Mouse (Mus musculus): ENCODE data around the gene Grm7. TPM values are rescaled to one million over a fixed set of nuclear protein-coding genes. Genes with fewer than 3 reads are reported as not detected.

The Grm7 gene
- polyA plus RNA-seq, 1 experiment from 2014 or later = 0.44 TPM

DNA sequence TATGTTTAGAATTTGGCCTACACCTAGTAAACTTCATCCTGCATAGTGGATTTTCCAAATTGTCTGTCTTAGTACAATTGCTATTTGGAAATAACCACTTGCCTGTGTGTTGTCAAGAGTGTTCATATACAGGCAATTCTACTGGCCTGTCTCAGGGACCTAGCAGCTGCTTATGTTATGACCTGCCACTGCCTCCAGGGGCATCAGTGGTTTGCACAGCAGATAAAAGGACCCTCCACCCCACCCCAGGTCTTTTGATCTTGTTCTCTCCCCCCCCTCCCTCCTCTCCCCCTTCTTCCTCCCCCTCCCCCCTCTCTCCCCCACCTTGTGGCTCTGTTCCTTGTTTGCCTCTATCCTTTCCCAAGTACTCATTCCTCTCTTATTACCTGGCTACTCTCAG is 403.9 kb downstream of the Grm7 start:
- ATAC-seq (replicated peaks; ENCODE audit: low FRiP score) = no peak
- H3K27ac ChIP-seq (ENCODE audit: low read depth, low read length) = no peak overlapping the region
- no peak overlapping the region for H3K9ac ChIP-seq (ENCODE audit: low read depth, low read length)
- DNase-seq (ENCODE audit: low spot score) = no peak
- no peaks in the 10 kb centered on the region for H3K4me1 ChIP-seq (replicated peaks; ENCODE audit: control insufficient read depth, insufficient read depth, low read length)
- H3K36me3 ChIP-seq (ENCODE audit: control insufficient read depth, insufficient read depth, low read length) = no peaks in the 10 kb centered on the region
- H3K27me3 ChIP-seq (replicated peaks; ENCODE audit: control insufficient read depth, insufficient read depth, low read length) = no peaks in the 10 kb centered on the region
- no peak overlapping the region for H3K4me3 ChIP-seq (ENCODE audit: low read depth, low read length)
- no peak overlapping the region for H3K4me2 ChIP-seq
- no peaks in the 10 kb centered on the region for H3K9me3 ChIP-seq (ENCODE audit: control insufficient read depth, low read length)

DNA sequence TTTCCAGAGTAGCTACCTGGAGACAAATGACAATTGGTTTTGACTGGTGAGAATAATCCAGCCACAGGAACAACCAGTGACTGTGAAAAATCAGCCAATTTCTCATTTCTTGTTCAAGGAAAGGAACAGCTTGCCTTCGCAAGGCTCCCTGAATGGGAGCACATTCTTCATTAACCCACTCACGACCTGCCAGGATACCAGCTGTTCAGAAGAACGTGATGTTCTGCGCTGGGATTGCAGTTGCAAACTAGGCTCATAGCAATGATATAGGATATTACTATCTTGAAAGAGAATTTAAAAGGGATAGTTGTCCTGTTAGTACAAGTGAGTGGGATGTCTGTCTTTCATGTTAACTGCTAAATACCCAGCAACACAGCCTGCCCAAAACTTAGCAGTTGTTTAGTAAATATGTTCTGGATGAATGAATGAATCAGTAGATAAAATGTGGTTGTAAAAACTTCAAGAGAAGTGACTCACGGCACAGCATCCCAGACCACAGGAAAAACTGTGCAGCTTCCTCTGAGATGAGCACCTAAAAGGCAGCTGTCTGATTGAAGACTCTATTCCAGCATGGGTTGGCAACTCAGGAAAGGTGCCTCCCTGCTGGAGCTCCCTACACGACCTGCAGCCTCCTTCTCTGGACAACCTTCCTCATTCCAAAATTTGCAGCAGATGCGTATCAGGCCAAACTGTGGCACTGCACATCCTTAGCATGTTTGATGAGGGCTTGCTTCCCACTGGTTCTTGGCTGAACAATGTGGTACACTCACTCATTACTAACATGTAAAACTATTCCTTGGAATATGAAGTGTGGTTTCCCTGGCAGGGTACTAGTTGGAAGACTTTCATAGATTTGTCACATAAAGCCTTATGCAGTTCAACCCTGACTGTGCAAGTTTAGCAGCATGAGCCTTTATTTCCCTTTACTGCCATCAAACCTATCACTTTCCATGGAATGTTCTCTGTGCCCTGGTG is 408.9 kb downstream of the Grm7 start:
- no peaks in the 10 kb centered on the region for H3K9me3 ChIP-seq (ENCODE audit: control insufficient read depth, low read length)
- H3K27ac ChIP-seq (ENCODE audit: low read depth, low read length) = no peak overlapping the region
- no peak for DNase-seq (ENCODE audit: low spot score)
- no peak for ATAC-seq (replicated peaks; ENCODE audit: low FRiP score)
- no peaks in the 10 kb centered on the region for H3K4me1 ChIP-seq (replicated peaks; ENCODE audit: control insufficient read depth, insufficient read depth, low read length)
- WGBS = 69% methylated on average over 7 of the region's 7 CpGs
- no peak overlapping the region for H3K9ac ChIP-seq (ENCODE audit: low read depth, low read length)
- H3K4me3 ChIP-seq (ENCODE audit: low read depth, low read length) = no peak overlapping the region
- no peaks in the 10 kb centered on the region for H3K36me3 ChIP-seq (ENCODE audit: control insufficient read depth, insufficient read depth, low read length)
- no peak overlapping the region for H3K4me2 ChIP-seq
- no peaks in the 10 kb centered on the region for H3K27me3 ChIP-seq (replicated peaks; ENCODE audit: control insufficient read depth, insufficient read depth, low read length)

DNA sequence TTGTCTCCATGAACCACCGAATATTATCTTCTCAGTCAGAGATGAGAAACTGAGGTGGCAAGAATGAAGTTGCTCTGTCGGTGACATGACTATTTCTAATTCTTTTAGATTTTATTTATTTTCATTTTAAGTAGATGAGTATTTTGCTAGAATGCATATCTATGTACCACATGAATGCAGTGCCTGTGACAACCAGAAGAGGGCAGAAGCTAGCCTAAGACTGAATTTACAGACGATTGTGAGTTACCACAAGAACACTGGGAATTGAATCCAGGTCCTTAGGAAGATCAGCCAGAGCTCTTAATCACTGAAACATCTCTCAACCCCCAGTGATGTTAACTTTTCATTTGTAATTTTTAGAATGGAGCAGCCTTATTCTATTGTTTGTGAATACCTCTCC is 412.4 kb downstream of the Grm7 start:
- DNase-seq (ENCODE audit: low spot score) = no peak
- ATAC-seq (replicated peaks; ENCODE audit: low FRiP score) = no peak
- H3K4me1 ChIP-seq (replicated peaks; ENCODE audit: control insufficient read depth, insufficient read depth, low read length) = no peaks in the 10 kb centered on the region
- H3K9ac ChIP-seq (ENCODE audit: low read depth, low read length) = no peak overlapping the region
- H3K36me3 ChIP-seq (ENCODE audit: control insufficient read depth, insufficient read depth, low read length) = no peaks in the 10 kb centered on the region
- no peak overlapping the region for H3K4me3 ChIP-seq (ENCODE audit: low read depth, low read length)
- 74% methylated on average over 3 of the region's 3 CpGs for WGBS
- H3K4me2 ChIP-seq = no peak overlapping the region
- H3K27me3 ChIP-seq (replicated peaks; ENCODE audit: control insufficient read depth, insufficient read depth, low read length) = no peaks in the 10 kb centered on the region
- H3K27ac ChIP-seq (ENCODE audit: low read depth, low read length) = no peak overlapping the region
- H3K9me3 ChIP-seq (ENCODE audit: control insufficient read depth, low read length) = no peaks in the 10 kb centered on the region

DNA sequence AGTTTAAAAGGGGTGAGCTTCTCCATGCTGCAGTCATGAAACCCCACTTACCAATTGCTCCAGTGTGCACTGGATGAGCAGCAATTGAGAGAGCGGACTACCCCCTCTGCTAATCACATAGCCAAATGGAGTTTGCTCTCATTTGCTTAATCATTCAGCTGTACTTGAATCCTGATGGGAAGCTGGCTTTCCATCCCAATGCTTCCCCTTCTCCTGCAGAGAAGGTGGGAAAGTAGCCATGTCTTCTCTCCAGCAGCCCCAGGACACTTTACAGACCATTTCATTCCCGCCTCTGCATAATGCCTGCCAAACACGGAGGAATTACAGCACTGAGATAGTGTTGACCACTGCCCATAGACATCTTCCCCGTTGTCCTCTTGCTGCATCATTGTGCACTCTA is 414.6 kb downstream of the Grm7 start:
- no peak for DNase-seq (ENCODE audit: low spot score)
- 67% methylated on average over 4 of the region's 4 CpGs for WGBS
- ATAC-seq (replicated peaks; ENCODE audit: low FRiP score) = no peak
- Histone ChIP-seq H3K4me2 (no peak overlapping the region), H3K4me3 (ENCODE audit: low read depth, low read length) (no peak overlapping the region), H3K9ac (ENCODE audit: low read depth, low read length) (no peak overlapping the region), H3K27me3 (replicated peaks; ENCODE audit: control insufficient read depth, insufficient read depth, low read length) (no peaks in the 10 kb centered on the region), H3K9me3 (ENCODE audit: control insufficient read depth, low read length) (no peaks in the 10 kb centered on the region), H3K4me1 (replicated peaks; ENCODE audit: control insufficient read depth, insufficient read depth, low read length) (no peaks in the 10 kb centered on the region), H3K27ac (ENCODE audit: low read depth, low read length) (no peak overlapping the region), H3K36me3 (ENCODE audit: control insufficient read depth, insufficient read depth, low read length) (no peaks in the 10 kb centered on the region)

DNA sequence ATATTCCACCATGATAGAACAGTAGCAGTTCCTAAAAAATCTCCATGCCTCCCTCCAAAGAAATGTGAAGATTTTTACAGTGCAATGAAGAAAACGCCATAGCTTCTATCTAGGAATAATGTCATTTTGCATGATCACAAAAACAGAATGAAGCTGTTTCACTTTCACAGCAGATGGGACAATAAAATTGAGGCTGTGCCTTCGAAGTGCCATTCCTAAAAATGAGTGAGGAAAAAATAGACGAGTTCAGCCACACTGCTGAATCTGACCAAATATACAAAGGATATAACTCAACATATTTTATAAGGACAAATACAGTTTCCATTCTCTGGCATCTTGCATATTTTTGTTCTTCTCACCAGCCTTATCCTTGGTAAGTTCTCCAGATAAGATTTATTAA is 439.2 kb downstream of the Grm7 start:
- H3K36me3 ChIP-seq (ENCODE audit: control insufficient read depth, insufficient read depth, low read length) = no peaks in the 10 kb centered on the region
- no peaks in the 10 kb centered on the region for H3K4me1 ChIP-seq (replicated peaks; ENCODE audit: control insufficient read depth, insufficient read depth, low read length)
- DNase-seq (ENCODE audit: low spot score) (no peak), ATAC-seq (replicated peaks; ENCODE audit: low FRiP score) (no peak)
- H3K4me3 ChIP-seq (ENCODE audit: low read depth, low read length) = no peak overlapping the region
- H3K9me3 ChIP-seq (ENCODE audit: control insufficient read depth, low read length) = no peaks in the 10 kb centered on the region
- H3K9ac ChIP-seq (ENCODE audit: low read depth, low read length) = no peak overlapping the region
- no peaks in the 10 kb centered on the region for H3K27me3 ChIP-seq (replicated peaks; ENCODE audit: control insufficient read depth, insufficient read depth, low read length)
- no peak overlapping the region for H3K4me2 ChIP-seq
- H3K27ac ChIP-seq (ENCODE audit: low read depth, low read length) = no peak overlapping the region
- 75% methylated on average over 3 of the region's 3 CpGs for WGBS

- Histone ChIP-seq H3K9me3 (ENCODE audit: control insufficient read depth, low read length) (no peaks in the 10 kb centered on the region), H3K4me3 (ENCODE audit: low read depth, low read length) (no peak overlapping the region)
- no peak for ATAC-seq (replicated peaks; ENCODE audit: low FRiP score)
Observed at GRCm38 (mm10) chr6:111094818-111095217, 449.4 kb downstream of the Grm7 start.

DNA sequence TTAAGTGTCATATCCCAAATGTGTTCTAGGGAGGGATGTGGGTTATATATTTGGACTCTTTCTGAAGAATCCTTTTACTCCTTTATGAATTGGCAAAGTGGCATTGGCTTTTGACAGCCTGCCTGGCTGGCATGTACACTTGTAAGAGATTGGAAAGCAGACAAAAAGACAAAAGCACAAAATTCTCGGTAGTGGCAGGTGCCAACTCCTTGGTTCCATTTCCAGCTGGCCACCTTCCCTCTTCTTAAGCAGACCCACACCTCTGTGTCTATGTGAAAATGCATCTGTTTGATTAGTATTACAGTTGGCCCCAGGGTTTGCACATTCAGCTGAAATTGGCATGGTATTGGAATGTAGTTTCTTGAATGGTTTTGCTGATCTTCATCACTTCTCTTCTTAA is 460.1 kb downstream of the Grm7 start:
- no peak overlapping the region for H3K27ac ChIP-seq (ENCODE audit: low read depth, low read length)
- no peaks in the 10 kb centered on the region for H3K9me3 ChIP-seq (ENCODE audit: control insufficient read depth, low read length)
- 64% methylated on average over 1 of the region's 1 CpGs for WGBS
- H3K4me1 ChIP-seq (replicated peaks; ENCODE audit: control insufficient read depth, insufficient read depth, low read length) = no peaks in the 10 kb centered on the region
- H3K4me3 ChIP-seq (ENCODE audit: low read depth, low read length) = no peak overlapping the region
- ATAC-seq (replicated peaks; ENCODE audit: low FRiP score) (no peak), DNase-seq (ENCODE audit: low spot score) (no peak)
- no peak overlapping the region for H3K4me2 ChIP-seq
- no peaks in the 10 kb centered on the region for H3K36me3 ChIP-seq (ENCODE audit: control insufficient read depth, insufficient read depth, low read length)
- no peaks in the 10 kb centered on the region for H3K27me3 ChIP-seq (replicated peaks; ENCODE audit: control insufficient read depth, insufficient read depth, low read length)
- H3K9ac ChIP-seq (ENCODE audit: low read depth, low read length) = no peak overlapping the region

More at GRCm38 (mm10) chr6:111094818-111095217, 449.4 kb downstream of the Grm7 start:
- H3K4me2 ChIP-seq = no peak overlapping the region
- WGBS = 77% methylated on average over 1 of the region's 1 CpGs
- no peak for DNase-seq (ENCODE audit: low spot score)
- no peaks in the 10 kb centered on the region for H3K27me3 ChIP-seq (replicated peaks; ENCODE audit: control insufficient read depth, insufficient read depth, low read length)
- no peak overlapping the region for H3K9ac ChIP-seq (ENCODE audit: low read depth, low read length)
- no peaks in the 10 kb centered on the region for H3K4me1 ChIP-seq (replicated peaks; ENCODE audit: control insufficient read depth, insufficient read depth, low read length)
- no peak overlapping the region for H3K27ac ChIP-seq (ENCODE audit: low read depth, low read length)
- no peaks in the 10 kb centered on the region for H3K36me3 ChIP-seq (ENCODE audit: control insufficient read depth, insufficient read depth, low read length)

- WGBS = 60% methylated on average over 1 of the region's 1 CpGs
- Histone ChIP-seq H3K4me3 (ENCODE audit: low read depth, low read length) (no peak overlapping the region), H3K27me3 (replicated peaks; ENCODE audit: control insufficient read depth, insufficient read depth, low read length) (no peaks in the 10 kb centered on the region), H3K36me3 (ENCODE audit: control insufficient read depth, insufficient read depth, low read length) (no peaks in the 10 kb centered on the region), H3K9me3 (ENCODE audit: control insufficient read depth, low read length) (no peaks in the 10 kb centered on the region), H3K27ac (ENCODE audit: low read depth, low read length) (no peak overlapping the region), H3K4me2 (no peak overlapping the region), H3K9ac (ENCODE audit: low read depth, low read length) (no peak overlapping the region), H3K4me1 (replicated peaks; ENCODE audit: control insufficient read depth, insufficient read depth, low read length) (no peaks in the 10 kb centered on the region)
- no peak for ATAC-seq (replicated peaks; ENCODE audit: low FRiP score)
- DNase-seq (ENCODE audit: low spot score) = no peak
Observed at GRCm38 (mm10) chr6:111161037-111161436, 515.7 kb downstream of the Grm7 start.

- Histone ChIP-seq H3K36me3 (ENCODE audit: control insufficient read depth, insufficient read depth, low read length) (no peaks in the 10 kb centered on the region), H3K4me2 (no peak overlapping the region), H3K4me3 (ENCODE audit: low read depth, low read length) (no peak overlapping the region), H3K4me1 (replicated peaks; ENCODE audit: control insufficient read depth, insufficient read depth, low read length) (no peaks in the 10 kb centered on the region), H3K27me3 (replicated peaks; ENCODE audit: control insufficient read depth, insufficient read depth, low read length) (no peaks in the 10 kb centered on the region), H3K9ac (ENCODE audit: low read depth, low read length) (no peak overlapping the region), H3K27ac (ENCODE audit: low read depth, low read length) (no peak overlapping the region), H3K9me3 (ENCODE audit: control insufficient read depth, low read length) (no peaks in the 10 kb centered on the region)
- no peak for DNase-seq (ENCODE audit: low spot score)
- no peak for ATAC-seq (replicated peaks; ENCODE audit: low FRiP score)
- WGBS = 90% methylated on average over 3 of the region's 3 CpGs
Observed at GRCm38 (mm10) chr6:111195333-111195732, 550.0 kb downstream of the Grm7 start.
